Comparison of ENCODE assay signal across 15 mouse cellular contexts in genomic region chr9:46181297-46181696, GRCm38 (mm10). TPM values are rescaled to one million over a fixed set of nuclear protein-coding genes. Genes with fewer than 3 reads are reported as not detected.
DNase-seq lines count a peak whose midpoint lies in the region; ATAC-seq and TF ChIP-seq lines count a peak whose summit lies in the region.
"Had no signal": no experiment of that assay in that cellular context is flagged by ENCODE, and none has a peak within 500 bp of the region (broad histone marks: within the 10 kb centered on the region; RNA-seq: fewer than 3 reads in every experiment).

No protein-coding gene starts in this region.

- no peak for TF ChIP-seq CTCF in lung, postnatal 0 days (IDR thresholded peaks at IDR 0.05)
- TF ChIP-seq CTCF in kidney, adult 2 months (conservative IDR thresholded peaks at IDR 0.05; ENCODE audit: insufficient read depth, insufficient read length, low read depth, low read length), result no peak

- peaks cover 9% of the 10 kb centered on the region; the same call in 1 of the 2 replicates for H3K36me3 ChIP-seq in lung, postnatal 0 days (ENCODE audit: insufficient read depth, low read length)
- peaks cover 7% of the 10 kb centered on the region; the same call in 1 of the 2 replicates for H3K36me3 ChIP-seq in embryonic facial prominence, embryonic 15.5 days
- no peaks in the 10 kb centered on the region; the same call in 1 of the 2 replicates for H3K36me3 ChIP-seq in kidney, adult 2 months (ENCODE audit: control insufficient read depth, insufficient read depth, low read length)

- H3K4me1 ChIP-seq in lung, postnatal 0 days (ENCODE audit: insufficient read depth, low read depth, low read length), result 0 out of 2 replicates have a peak, but pooled peaks cover 3% of the 10 kb centered on the region
- 0 out of 2 replicates have a peak, but pooled peaks cover 11% of the 10 kb centered on the region for H3K4me1 ChIP-seq in embryonic facial prominence, embryonic 15.5 days
- H3K4me1 ChIP-seq in kidney, adult 2 months (ENCODE audit: control insufficient read depth, insufficient read depth, low read length), result no peaks in the 10 kb centered on the region

- ATAC-seq in lung, postnatal 0 days, result peak; percentile 43
- 0 out of 2 replicates have a peak, but pooled peaks have one; percentile 23 for ATAC-seq in embryonic facial prominence, embryonic 15.5 days (ENCODE audit: insufficient number of reproducible peaks, low FRiP score, low TSS enrichment, low read depth)
- no peak for ATAC-seq in inflammation-experienced regulatory T-cells, adult 6 months
- ATAC-seq: forebrain, embryonic 13.5 days; intestine, postnatal 0 days had no signal

- 55% methylated on average over 8 of the region's 8 CpGs for WGBS in lung, postnatal 0 days
- WGBS in embryonic facial prominence, embryonic 15.5 days, result 63% methylated on average over 8 of the region's 8 CpGs
- 70% methylated on average over 8 of the region's 8 CpGs for WGBS in kidney, adult 2 months

- no peak overlapping the region for H3K4me2 ChIP-seq in lung, postnatal 0 days (replicated peaks; ENCODE audit: low read depth, low read length)
- H3K4me2 ChIP-seq in embryonic facial prominence, embryonic 15.5 days (replicated peaks), result no peak overlapping the region
- H3K4me2 ChIP-seq: forebrain, embryonic 13.5 days; hindbrain, embryonic 14.5 days; liver, embryonic 11.5 days; neural tube, embryonic 15.5 days had no signal

- H3K27ac ChIP-seq in lung, postnatal 0 days (ENCODE audit: low read length), result no peak overlapping the region
- H3K27ac ChIP-seq in embryonic facial prominence, embryonic 15.5 days (replicated peaks), result no peak overlapping the region
- H3K27ac ChIP-seq in kidney, adult 2 months (ENCODE audit: insufficient read depth, low read depth, low read length), result no peak overlapping the region
- H3K27ac ChIP-seq: forebrain, embryonic 13.5 days; hindbrain, embryonic 14.5 days; neural tube, embryonic 15.5 days had no signal

- DNase-seq in lung, postnatal 0 days (ENCODE audit: low spot score), result peak; percentile 55
- DNase-seq in lung, postnatal 36 days, result no peak
- peak; percentile 53 for DNase-seq in ZHBTc4 (ENCODE audit: low read depth, low spot score)
- DNase-seq in cerebellum, adult 18-20 months, result peak; percentile 67 to 72
- DNase-seq in kidney, adult 2 months, result no peak
- DNase-seq: heart, postnatal 14 days; kidney, postnatal 25 days had no signal

- H3K4me3 ChIP-seq in lung, postnatal 0 days (ENCODE audit: low read depth, low read length), result no peak overlapping the region
- no peak overlapping the region for H3K4me3 ChIP-seq in embryonic facial prominence, embryonic 15.5 days (replicated peaks)
- no peak overlapping the region for H3K4me3 ChIP-seq in kidney, adult 2 months (ENCODE audit: insufficient read depth, low read depth, low read length)
- H3K4me3 ChIP-seq: forebrain, embryonic 13.5 days; neural tube, embryonic 15.5 days had no signal

- TF ChIP-seq EP300 in lung, postnatal 0 days (IDR thresholded peaks at IDR 0.05), result no peak

- H3K9ac ChIP-seq in lung, postnatal 0 days (replicated peaks; ENCODE audit: low read depth), result no peak overlapping the region
- H3K9ac ChIP-seq in embryonic facial prominence, embryonic 15.5 days, result no peak overlapping the region
- H3K9ac ChIP-seq: forebrain, embryonic 13.5 days; hindbrain, embryonic 14.5 days; neural tube, embryonic 15.5 days had no signal

- no peaks in the 10 kb centered on the region for H3K27me3 ChIP-seq in lung, postnatal 0 days (replicated peaks; ENCODE audit: insufficient read depth, low read length)
- H3K27me3 ChIP-seq in embryonic facial prominence, embryonic 15.5 days, result no peaks in the 10 kb centered on the region
- H3K27me3 ChIP-seq in kidney, adult 2 months (replicated peaks; ENCODE audit: control insufficient read depth, insufficient read depth, low read length), result no peaks in the 10 kb centered on the region
- H3K27me3 ChIP-seq: forebrain, embryonic 13.5 days; neural tube, embryonic 15.5 days had no signal

- no peaks in the 10 kb centered on the region for H3K9me3 ChIP-seq in lung, postnatal 0 days (ENCODE audit: low read length)
- no peaks in the 10 kb centered on the region for H3K9me3 ChIP-seq in embryonic facial prominence, embryonic 15.5 days (replicated peaks)
- H3K9me3 ChIP-seq: forebrain, embryonic 13.5 days; neural tube, embryonic 15.5 days had no signal

- no peak for TF ChIP-seq POLR2A in kidney, adult 2 months (IDR thresholded peaks at IDR 0.05; ENCODE audit: low read depth, low read length)

RNA-seq across cellular contexts. Expression of gene Apoa1, which starts 47.1 kb away (rescaled TPM):
- polyA plus RNA-seq in lung, postnatal 0 days (2015; fragmentation: Nextera tagmentation; extraction: Ambion mirVana), result 2.2 and 3.7 TPM in 2 replicates
- 1.2 and 2.1 TPM in 2 replicates for polyA plus RNA-seq in embryonic facial prominence, embryonic 15.5 days (2015; fragmentation: Nextera tagmentation; extraction: Ambion mirVana)
- not detected for polyA plus RNA-seq in inflammation-experienced regulatory T-cells, adult 6 months (2017; shearing (Covaris generic))
- polyA plus RNA-seq in kidney, adult 2 months (2012; rRNA removed), result 1.0 and 1.2 TPM in 2 replicates

RNA-seq across cellular contexts. Expression of gene Apoc3, which starts 54.1 kb away (rescaled TPM):
- not detected in 2 replicates for polyA plus RNA-seq in lung, postnatal 0 days (2015; fragmentation: Nextera tagmentation; extraction: Ambion mirVana)
- polyA plus RNA-seq in embryonic facial prominence, embryonic 15.5 days (2015; fragmentation: Nextera tagmentation; extraction: Ambion mirVana), result not detected in 2 replicates
- polyA plus RNA-seq in inflammation-experienced regulatory T-cells, adult 6 months (2017; shearing (Covaris generic)), result not detected
- polyA plus RNA-seq in kidney, adult 2 months (2012; rRNA removed), result 39.2 and 43.8 TPM in 2 replicates
- polyA plus RNA-seq: forebrain, embryonic 13.5 days; hindbrain, embryonic 14.5 days; neural tube, embryonic 15.5 days; stomach, embryonic 14.5 days had no signal

RNA-seq across cellular contexts. Expression of gene Apoa4, which starts 59.2 kb away (rescaled TPM):
- polyA plus RNA-seq in lung, postnatal 0 days (2015; fragmentation: Nextera tagmentation; extraction: Ambion mirVana), result 0.06 TPM in 1 of 2 replicates, not detected in the other
- polyA plus RNA-seq in embryonic facial prominence, embryonic 15.5 days (2015; fragmentation: Nextera tagmentation; extraction: Ambion mirVana), result 0.12 and 0.43 TPM in 2 replicates
- polyA plus RNA-seq in inflammation-experienced regulatory T-cells, adult 6 months (2017; shearing (Covaris generic)), result not detected
- polyA plus RNA-seq in kidney, adult 2 months (2012; rRNA removed), result 5.7 and 6.9 TPM in 2 replicates
- polyA plus RNA-seq: hindbrain, embryonic 14.5 days; liver, embryonic 11.5 days; neural tube, embryonic 15.5 days had no signal

Comparison
In these comparisons a context has a peak if more than half of its experiments do, and no peak if none do; other contexts are left out.
1. DNase-seq: peak in lung, postnatal 0 days (single experiment), ZHBTc4 (single experiment) and cerebellum, adult 18-20 months (2 of 2); none in lung, postnatal 36 days (single experiment) and kidney, adult 2 months (single experiment).
2. RNA of gene Apoc3, which starts 54.1 kb away (polyA plus RNA-seq): 39.2 to 43.8 TPM in kidney, adult 2 months; not detected in lung, postnatal 0 days, not detected in embryonic facial prominence, embryonic 15.5 days and not detected in inflammation-experienced regulatory T-cells, adult 6 months; every median in the first group is over 10 times any median in the second.